Mouse (Mus musculus): ENCODE results near the gene Il18rap. TPM values are rescaled to one million over a fixed set of nuclear protein-coding genes. Genes with fewer than 3 reads are reported as not detected.

Il18rap gene
- polyA plus RNA-seq, 1 experiment from 2014 or later, result 0.11 TPM

GRCm38 (mm10) chr1:40476756-40477155 lies 38.4 kb upstream of the Il18rap start:
- Histone ChIP-seq H3K4me1 (replicated peaks; ENCODE audit: control insufficient read depth, insufficient read depth, low read length) (no peaks in the 10 kb centered on the region), H3K9me3 (ENCODE audit: control insufficient read depth, low read length) (no peaks in the 10 kb centered on the region), H3K9ac (replicated peaks; ENCODE audit: low read depth, low read length) (no peak overlapping the region), H3K4me3 (replicated peaks; ENCODE audit: low read length) (no peak overlapping the region), H3K4me2 (ENCODE audit: low read length) (no peak overlapping the region), H3K27ac (ENCODE audit: low read length) (no peak overlapping the region), H3K27me3 (replicated peaks; ENCODE audit: control insufficient read depth, insufficient read depth, low read length) (no peaks in the 10 kb centered on the region), H3K36me3 (ENCODE audit: control insufficient read depth, insufficient read depth) (no peaks in the 10 kb centered on the region)
- no peak for ATAC-seq
- 76% methylated on average over 4 of the region's 4 CpGs for WGBS

- no peaks in the 10 kb centered on the region for H3K36me3 ChIP-seq (ENCODE audit: control insufficient read depth, insufficient read depth)
- no peaks in the 10 kb centered on the region for H3K4me1 ChIP-seq (replicated peaks; ENCODE audit: control insufficient read depth, insufficient read depth, low read length)
- ATAC-seq, result no peak
- H3K9me3 ChIP-seq (ENCODE audit: control insufficient read depth, low read length), result no peaks in the 10 kb centered on the region
- H3K4me2 ChIP-seq (ENCODE audit: low read length), result no peak overlapping the region
- H3K27ac ChIP-seq (ENCODE audit: low read length), result no peak overlapping the region
- H3K4me3 ChIP-seq (replicated peaks; ENCODE audit: low read length), result no peak overlapping the region
- H3K27me3 ChIP-seq (replicated peaks; ENCODE audit: control insufficient read depth, insufficient read depth, low read length), result no peaks in the 10 kb centered on the region
- 86% methylated on average over 6 of the region's 6 CpGs for WGBS
- no peak overlapping the region for H3K9ac ChIP-seq (replicated peaks; ENCODE audit: low read depth, low read length)
Measured at GRCm38 (mm10) chr1:40479505-40479923, 35.6 kb upstream of the Il18rap start.

GRCm38 (mm10) chr1:40494594-40494993 lies 20.6 kb upstream of the Il18rap start:
- H3K36me3 ChIP-seq (ENCODE audit: control insufficient read depth, insufficient read depth), result no peaks in the 10 kb centered on the region
- no peak overlapping the region for H3K9ac ChIP-seq (replicated peaks; ENCODE audit: low read depth, low read length)
- no peaks in the 10 kb centered on the region for H3K27me3 ChIP-seq (replicated peaks; ENCODE audit: control insufficient read depth, insufficient read depth, low read length)
- H3K4me3 ChIP-seq (replicated peaks; ENCODE audit: low read length), result no peak overlapping the region
- H3K27ac ChIP-seq (ENCODE audit: low read length), result no peak overlapping the region
- ATAC-seq, result no peak
- H3K4me1 ChIP-seq (replicated peaks; ENCODE audit: control insufficient read depth, insufficient read depth, low read length), result no peaks in the 10 kb centered on the region
- no peak overlapping the region for H3K4me2 ChIP-seq (ENCODE audit: low read length)
- WGBS, result 91% methylated on average over 4 of the region's 4 CpGs
- no peaks in the 10 kb centered on the region for H3K9me3 ChIP-seq (ENCODE audit: control insufficient read depth, low read length)

GRCm38 (mm10) chr1:40499708-40500107 lies 15.5 kb upstream of the Il18rap start:
- Histone ChIP-seq H3K27ac (ENCODE audit: low read length) (no peak overlapping the region), H3K4me1 (replicated peaks; ENCODE audit: control insufficient read depth, insufficient read depth, low read length) (no peaks in the 10 kb centered on the region), H3K9ac (replicated peaks; ENCODE audit: low read depth, low read length) (no peak overlapping the region), H3K36me3 (ENCODE audit: control insufficient read depth, insufficient read depth) (no peaks in the 10 kb centered on the region), H3K9me3 (ENCODE audit: control insufficient read depth, low read length) (no peaks in the 10 kb centered on the region), H3K4me2 (ENCODE audit: low read length) (no peak overlapping the region), H3K27me3 (replicated peaks; ENCODE audit: control insufficient read depth, insufficient read depth, low read length) (no peaks in the 10 kb centered on the region), H3K4me3 (replicated peaks; ENCODE audit: low read length) (no peak overlapping the region)
- 94% methylated on average over 1 of the region's 1 CpGs for WGBS
- ATAC-seq, result no peak

GRCm38 (mm10) chr1:40501126-40501525 lies 14.0 kb upstream of the Il18rap start:
- Histone ChIP-seq H3K9ac (replicated peaks; ENCODE audit: low read depth, low read length) (no peak overlapping the region), H3K27ac (ENCODE audit: low read length) (no peak overlapping the region), H3K27me3 (replicated peaks; ENCODE audit: control insufficient read depth, insufficient read depth, low read length) (no peaks in the 10 kb centered on the region), H3K4me3 (replicated peaks; ENCODE audit: low read length) (no peak overlapping the region), H3K4me2 (ENCODE audit: low read length) (no peak overlapping the region), H3K9me3 (ENCODE audit: control insufficient read depth, low read length) (no peaks in the 10 kb centered on the region), H3K36me3 (ENCODE audit: control insufficient read depth, insufficient read depth) (no peaks in the 10 kb centered on the region), H3K4me1 (replicated peaks; ENCODE audit: control insufficient read depth, insufficient read depth, low read length) (no peaks in the 10 kb centered on the region)
- no peak for ATAC-seq
- WGBS, result 87% methylated on average over 4 of the region's 4 CpGs

GRCm38 (mm10) chr1:40501546-40502398 lies 13.4 kb upstream of the Il18rap start:
- H3K27me3 ChIP-seq (replicated peaks; ENCODE audit: control insufficient read depth, insufficient read depth, low read length), result no peaks in the 10 kb centered on the region
- H3K4me3 ChIP-seq (replicated peaks; ENCODE audit: low read length), result no peak overlapping the region
- no peak for ATAC-seq
- no peaks in the 10 kb centered on the region for H3K4me1 ChIP-seq (replicated peaks; ENCODE audit: control insufficient read depth, insufficient read depth, low read length)
- H3K9me3 ChIP-seq (ENCODE audit: control insufficient read depth, low read length), result no peaks in the 10 kb centered on the region
- no peaks in the 10 kb centered on the region for H3K36me3 ChIP-seq (ENCODE audit: control insufficient read depth, insufficient read depth)
- no peak overlapping the region for H3K4me2 ChIP-seq (ENCODE audit: low read length)
- H3K27ac ChIP-seq (ENCODE audit: low read length), result no peak overlapping the region
- whole genome bisulfite sequencing, result 91% methylated on average over 11 of the region's 11 CpGs
- H3K9ac ChIP-seq (replicated peaks; ENCODE audit: low read depth, low read length), result no peak overlapping the region

- Histone ChIP-seq H3K27me3 (replicated peaks; ENCODE audit: control insufficient read depth, insufficient read depth, low read length) (no peaks in the 10 kb centered on the region), H3K27ac (ENCODE audit: low read length) (no peak overlapping the region), H3K36me3 (ENCODE audit: control insufficient read depth, insufficient read depth) (no peaks in the 10 kb centered on the region), H3K4me3 (replicated peaks; ENCODE audit: low read length) (no peak overlapping the region), H3K9ac (replicated peaks; ENCODE audit: low read depth, low read length) (no peak overlapping the region), H3K9me3 (ENCODE audit: control insufficient read depth, low read length) (no peaks in the 10 kb centered on the region), H3K4me1 (replicated peaks; ENCODE audit: control insufficient read depth, insufficient read depth, low read length) (no peaks in the 10 kb centered on the region), H3K4me2 (ENCODE audit: low read length) (no peak overlapping the region)
- no peak for ATAC-seq
- 88% methylated on average over 5 of the region's 5 CpGs for WGBS
Measured at GRCm38 (mm10) chr1:40504548-40504947, 10.6 kb upstream of the Il18rap start.

- no peaks in the 10 kb centered on the region for H3K9me3 ChIP-seq (ENCODE audit: control insufficient read depth, low read length)
- 81% methylated on average over 6 of the region's 6 CpGs for WGBS
- H3K4me1 ChIP-seq (replicated peaks; ENCODE audit: control insufficient read depth, insufficient read depth, low read length), result peaks cover 6% of the 10 kb centered on the region; the same call in 1 of the 2 replicates
- H3K4me2 ChIP-seq (ENCODE audit: low read length), result no peak overlapping the region
- H3K27me3 ChIP-seq (replicated peaks; ENCODE audit: control insufficient read depth, insufficient read depth, low read length), result no peaks in the 10 kb centered on the region
- H3K9ac ChIP-seq (replicated peaks; ENCODE audit: low read depth, low read length), result no peak overlapping the region
- no peak overlapping the region for H3K27ac ChIP-seq (ENCODE audit: low read length)
- ATAC-seq, result no peak
- H3K4me3 ChIP-seq (replicated peaks; ENCODE audit: low read length), result no peak overlapping the region
- no peaks in the 10 kb centered on the region for H3K36me3 ChIP-seq (ENCODE audit: control insufficient read depth, insufficient read depth)
Measured at GRCm38 (mm10) chr1:40516364-40516763, 1.2 kb downstream of the Il18rap start.

GRCm38 (mm10) chr1:40522918-40523317 lies 7.8 kb downstream of the Il18rap start:
- WGBS, result 88% methylated on average over 7 of the region's 7 CpGs
- H3K27me3 ChIP-seq (replicated peaks; ENCODE audit: control insufficient read depth, insufficient read depth, low read length), result no peaks in the 10 kb centered on the region

More at GRCm38 (mm10) chr1:40522918-40523317, 7.8 kb downstream of the Il18rap start:
- Histone ChIP-seq H3K4me3 (replicated peaks; ENCODE audit: low read length) (no peak overlapping the region), H3K4me1 (replicated peaks; ENCODE audit: control insufficient read depth, insufficient read depth, low read length) (no peaks in the 10 kb centered on the region), H3K4me2 (ENCODE audit: low read length) (no peak overlapping the region), H3K36me3 (ENCODE audit: control insufficient read depth, insufficient read depth) (no peaks in the 10 kb centered on the region), H3K9ac (replicated peaks; ENCODE audit: low read depth, low read length) (no peak overlapping the region), H3K27ac (ENCODE audit: low read length) (no peak overlapping the region), H3K9me3 (ENCODE audit: control insufficient read depth, low read length) (no peaks in the 10 kb centered on the region)
- no peak for ATAC-seq
